Mouse (Mus musculus) small intestine, adult 2 months (tissue): ENCODE measurements around the gene Ccl20. TPM values are rescaled to one million over a fixed set of nuclear protein-coding genes. Genes with fewer than 3 reads are reported as not detected.

Source experiments
- H3K27ac ChIP-seq: fragments of 200-500 bp; 2 replicates; pipeline ENCODE4 v1.5.1; 2012; ENCODE audit warnings: low read depth, low read length, control low read depth, inconsistent platforms; ENCODE audit not compliant: insufficient read depth
- H3K27me3 ChIP-seq: fragments of 200-500 bp; 2 replicates; pipeline ENCODE4 v1.6.1; 2012; ENCODE audit warnings: mild to moderate bottlenecking, moderate library complexity, low read length, inconsistent platforms; ENCODE audit not compliant: control insufficient read depth, insufficient read depth
- H3K36me3 ChIP-seq: fragments of 200-500 bp; 2 replicates; pipeline ENCODE4 v1.6.1; 2012; ENCODE audit warnings: mild to moderate bottlenecking, low read length, control low read depth, inconsistent platforms; ENCODE audit not compliant: control insufficient read depth, insufficient read depth
- H3K4me1 ChIP-seq: fragments of 200-500 bp; 2 replicates; pipeline ENCODE4 v1.6.1; 2012; ENCODE audit warnings: low read length, inconsistent platforms, mixed read lengths; ENCODE audit not compliant: control insufficient read depth, insufficient read depth, insufficient read length
- H3K4me3 ChIP-seq: fragments of 200-500 bp; 2 replicates; pipeline ENCODE4 v1.5.1; 2012; ENCODE audit warnings: low read depth, mild to moderate bottlenecking, control low read depth, inconsistent platforms, low read length, moderate library complexity
- CTCF ChIP-seq: fragments of 200-500 bp; IDR thresholded peaks from 2 replicates; pipeline ENCODE4 v1.5.1; 2012; ENCODE audit warnings: low read depth, mild to moderate bottlenecking, control low read depth, inconsistent platforms, low read length, moderate library complexity, mixed read lengths; ENCODE audit not compliant: insufficient replicate concordance, insufficient read length; ENCODE audit errors: extremely low read depth
- POLR2A ChIP-seq: fragments of 200-500 bp; IDR thresholded peaks from 2 replicates; pipeline ENCODE4 v1.6.1; 2012; ENCODE audit warnings: low read depth, mild to moderate bottlenecking, control low read depth, inconsistent platforms, low read length, moderate library complexity
- WGBS: fragments of 180-500 bp; shearing (Covaris S2); methylation state at CpG from one replicate; pipeline ENCODE4 v1.1.7; 2018; 5-methylcytosine and 5-hydroxymethylcytosine counted together
- polyA plus RNA-seq: library from polyadenylated mRNA; depleted of rRNA; stranded (reverse); fragments of >200 nt; gene quantifications from 2 replicates; pipeline ENCODE4 v1.2.3, GENCODE M21; 2012

Ccl20 gene
- polyA plus RNA-seq, 1 experiment: 4.1 TPM

DNA sequence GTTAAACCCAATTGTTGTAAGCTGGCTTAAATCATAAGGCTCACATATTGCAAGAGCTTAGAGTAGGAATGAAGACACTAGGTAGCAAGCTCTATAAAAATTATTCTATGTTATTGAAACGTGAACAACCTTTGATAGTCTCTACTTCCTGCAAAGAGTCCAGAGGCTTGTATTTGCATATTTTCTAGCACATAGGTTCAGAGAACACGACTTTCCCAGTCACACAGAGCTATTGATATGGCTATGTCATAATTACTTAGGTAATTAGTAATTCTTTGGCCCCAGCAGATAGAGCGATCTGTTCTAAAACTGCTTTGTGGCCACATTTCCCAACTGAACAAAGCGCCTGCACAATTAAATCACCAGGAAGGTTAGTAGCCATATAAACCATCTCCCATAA is 19.6 kb upstream of the Ccl20 start:
- TF ChIP-seq POLR2A: no peak
- no peak for TF ChIP-seq CTCF
- Histone ChIP-seq H3K27ac (peak overlapping the region; percentile 92), H3K4me3 (no peak overlapping the region), H3K4me1 (peaks cover 17% of the 10 kb centered on the region; the same call in 1 of the 2 replicates), H3K36me3 (no peaks in the 10 kb centered on the region), H3K27me3 (no peaks in the 10 kb centered on the region)
- 52% methylated on average over 4 of the region's 4 CpGs for WGBS

DNA sequence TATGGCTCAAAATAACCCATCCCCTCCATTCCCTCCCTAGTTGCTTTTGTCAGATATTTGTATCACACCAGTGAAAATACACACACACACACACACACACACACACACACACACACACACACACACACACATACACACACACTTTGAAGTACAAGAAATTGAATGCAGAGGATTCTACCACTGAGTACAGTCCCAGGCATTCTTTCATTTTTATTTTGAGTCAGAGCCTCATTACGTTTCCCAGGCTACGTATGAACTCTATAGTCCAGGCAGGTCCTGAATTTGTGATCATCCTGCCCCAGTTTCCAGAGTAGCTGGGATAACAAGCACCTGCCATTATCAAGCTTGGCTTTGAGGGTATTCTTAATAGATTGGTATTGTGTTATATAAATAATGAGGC is 17.4 kb upstream of the Ccl20 start:
- no peak overlapping the region for H3K27ac ChIP-seq
- H3K4me1 ChIP-seq: peaks cover 17% of the 10 kb centered on the region; the same call in 1 of the 2 replicates
- no peak for TF ChIP-seq POLR2A
- 87% methylated on average over 2 of the region's 2 CpGs for WGBS
- H3K27me3 ChIP-seq: no peaks in the 10 kb centered on the region
- H3K4me3 ChIP-seq: no peak overlapping the region
- no peaks in the 10 kb centered on the region for H3K36me3 ChIP-seq

DNA sequence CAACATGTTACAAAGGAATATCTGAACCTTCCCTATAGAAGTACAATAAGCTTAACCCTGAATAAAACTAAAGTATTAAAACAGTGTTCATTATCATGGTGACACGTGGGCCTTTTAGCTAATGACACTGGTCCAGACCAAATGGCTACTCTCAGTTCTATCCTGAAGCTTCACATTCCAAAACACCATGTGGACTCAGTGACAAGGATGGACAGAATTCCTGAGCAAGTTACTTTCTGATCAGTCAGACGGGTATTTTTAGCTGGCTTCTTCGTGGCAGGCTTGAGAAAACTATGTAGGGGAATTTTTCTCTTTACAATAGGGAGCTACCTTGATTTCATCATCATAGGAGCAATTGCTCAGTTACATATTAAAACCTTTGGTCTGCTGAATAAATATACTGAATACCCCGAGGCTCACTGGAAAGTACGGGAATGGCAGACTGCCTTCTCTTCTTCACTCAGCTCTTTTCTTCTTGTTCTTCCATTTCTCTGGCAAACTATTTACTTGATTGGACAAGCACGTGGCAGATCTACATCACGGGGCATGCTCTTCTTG is 16.9 kb upstream of the Ccl20 start:
- TF ChIP-seq CTCF (no peak), POLR2A (no peak)
- Histone ChIP-seq H3K4me3 (no peak overlapping the region), H3K4me1 (peaks cover 17% of the 10 kb centered on the region; the same call in 1 of the 2 replicates), H3K36me3 (no peaks in the 10 kb centered on the region), H3K27me3 (no peaks in the 10 kb centered on the region), H3K27ac (no peak overlapping the region)
- WGBS: 47% methylated on average over 7 of the region's 7 CpGs

DNA sequence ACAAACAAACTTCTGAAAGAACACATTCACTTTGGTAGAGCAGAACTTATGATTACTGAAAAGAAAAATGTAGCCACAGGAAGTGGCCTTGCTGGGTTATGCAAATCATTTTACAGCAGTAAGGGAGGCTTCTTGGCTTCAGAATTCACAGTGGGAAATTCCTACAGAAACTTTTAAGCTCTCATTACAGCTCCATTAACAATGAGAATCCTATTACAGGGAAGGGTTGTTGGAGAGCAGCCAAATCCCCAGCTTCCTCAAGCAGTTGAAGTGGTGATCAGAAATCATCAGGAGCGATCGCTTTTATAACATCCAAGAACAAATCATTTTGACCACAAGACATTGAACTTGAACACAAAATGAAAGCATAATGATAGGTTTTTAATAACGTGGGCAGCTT is 14.7 kb upstream of the Ccl20 start:
- no peak overlapping the region for H3K27ac ChIP-seq
- H3K4me1 ChIP-seq: peaks cover 9% of the 10 kb centered on the region; the same call in 1 of the 2 replicates
- no peaks in the 10 kb centered on the region for H3K27me3 ChIP-seq
- no peak for TF ChIP-seq CTCF
- TF ChIP-seq POLR2A: no peak
- 13% methylated on average over 3 of the region's 3 CpGs for WGBS
- no peak overlapping the region for H3K4me3 ChIP-seq
- no peaks in the 10 kb centered on the region for H3K36me3 ChIP-seq

DNA sequence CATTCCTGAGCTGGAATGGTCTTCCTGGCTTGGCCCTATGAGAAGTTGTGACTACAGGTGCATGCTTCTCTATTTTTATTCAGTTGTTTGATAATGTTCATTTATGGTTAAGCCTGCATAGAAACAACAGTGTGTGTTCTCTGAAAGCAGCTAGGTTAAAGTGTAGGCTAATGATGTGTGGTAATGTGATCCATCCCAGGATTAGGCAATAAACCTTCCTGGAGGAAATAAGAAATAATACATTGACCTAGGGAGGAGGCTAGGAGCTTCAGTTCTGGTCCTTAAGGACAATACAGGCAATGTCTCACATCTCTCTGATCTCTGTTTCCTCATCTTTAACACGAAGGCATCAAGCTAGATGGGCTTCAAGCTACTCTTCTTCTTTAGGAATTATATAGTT is 11.1 kb upstream of the Ccl20 start:
- no peak overlapping the region for H3K27ac ChIP-seq
- no peaks in the 10 kb centered on the region for H3K36me3 ChIP-seq
- TF ChIP-seq POLR2A (no peak), CTCF (no peak)
- WGBS: 37% methylated on average over 1 of the region's 1 CpGs
- no peaks in the 10 kb centered on the region for H3K27me3 ChIP-seq
- no peak overlapping the region for H3K4me3 ChIP-seq
- H3K4me1 ChIP-seq: peaks cover 2% of the 10 kb centered on the region; the same call in 1 of the 2 replicates

DNA sequence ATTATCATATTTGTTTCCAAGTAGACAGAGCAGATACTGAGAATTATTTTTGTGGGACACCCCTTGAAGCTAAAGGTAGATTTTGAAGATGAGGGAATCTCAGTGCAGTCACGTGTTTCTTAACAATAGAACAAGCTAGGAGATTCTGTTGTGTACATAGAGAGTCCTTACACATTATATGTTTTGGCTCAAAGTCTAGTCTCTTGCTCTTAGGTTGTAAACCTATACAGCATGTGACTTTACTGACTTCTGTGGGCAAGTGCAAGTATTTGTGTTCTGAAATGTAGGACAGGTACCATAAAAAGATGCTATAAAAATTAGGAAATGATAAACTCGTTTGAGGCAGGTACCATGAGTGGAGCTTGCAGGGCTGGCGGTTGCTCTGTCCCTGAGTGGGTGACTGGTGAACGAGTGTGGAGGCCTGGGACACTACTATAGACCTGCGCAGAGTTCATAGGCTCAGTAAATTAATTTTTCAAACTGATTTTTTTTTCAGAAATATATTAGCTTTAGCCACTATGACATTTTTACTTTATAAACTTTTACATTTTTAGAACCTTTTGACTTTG is 9.1 kb upstream of the Ccl20 start:
- TF ChIP-seq POLR2A (no peak), CTCF (no peak)
- 35% methylated on average over 5 of the region's 5 CpGs for WGBS
- Histone ChIP-seq H3K4me3 (no peak overlapping the region), H3K36me3 (no peaks in the 10 kb centered on the region), H3K27ac (no peak overlapping the region), H3K27me3 (no peaks in the 10 kb centered on the region), H3K4me1 (peaks cover 6% of the 10 kb centered on the region; the same call in 1 of the 2 replicates)

DNA sequence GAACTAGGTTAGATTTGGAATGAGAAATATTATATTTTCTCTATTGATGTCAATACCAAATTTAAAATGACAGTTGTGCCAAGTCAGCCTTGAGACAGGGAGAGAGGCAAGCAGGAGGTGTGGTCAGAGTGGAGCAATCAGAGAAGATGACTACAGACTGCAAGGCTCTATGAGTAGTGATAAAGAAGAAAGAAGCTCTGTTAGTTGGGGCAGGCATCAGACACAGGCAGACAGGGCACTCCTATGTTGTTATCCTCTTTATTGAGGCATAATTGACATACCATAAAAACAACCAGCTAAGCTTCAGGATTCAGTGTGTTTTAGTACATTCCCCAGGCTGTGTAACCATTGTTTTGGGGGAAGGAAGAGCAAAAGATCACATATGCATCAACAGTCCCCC is 5.6 kb upstream of the Ccl20 start:
- Histone ChIP-seq H3K4me1 (peaks cover 6% of the 10 kb centered on the region; the same call in 1 of the 2 replicates), H3K36me3 (no peaks in the 10 kb centered on the region), H3K27me3 (no peaks in the 10 kb centered on the region), H3K4me3 (no peak overlapping the region), H3K27ac (0 out of 2 replicates have a peak overlapping the region, but pooled peaks have one; percentile 19)
- TF ChIP-seq CTCF: no peak
- no peak for TF ChIP-seq POLR2A
